ENCODE assay signal across 9 mouse cellular contexts in the genomic region with DNA sequence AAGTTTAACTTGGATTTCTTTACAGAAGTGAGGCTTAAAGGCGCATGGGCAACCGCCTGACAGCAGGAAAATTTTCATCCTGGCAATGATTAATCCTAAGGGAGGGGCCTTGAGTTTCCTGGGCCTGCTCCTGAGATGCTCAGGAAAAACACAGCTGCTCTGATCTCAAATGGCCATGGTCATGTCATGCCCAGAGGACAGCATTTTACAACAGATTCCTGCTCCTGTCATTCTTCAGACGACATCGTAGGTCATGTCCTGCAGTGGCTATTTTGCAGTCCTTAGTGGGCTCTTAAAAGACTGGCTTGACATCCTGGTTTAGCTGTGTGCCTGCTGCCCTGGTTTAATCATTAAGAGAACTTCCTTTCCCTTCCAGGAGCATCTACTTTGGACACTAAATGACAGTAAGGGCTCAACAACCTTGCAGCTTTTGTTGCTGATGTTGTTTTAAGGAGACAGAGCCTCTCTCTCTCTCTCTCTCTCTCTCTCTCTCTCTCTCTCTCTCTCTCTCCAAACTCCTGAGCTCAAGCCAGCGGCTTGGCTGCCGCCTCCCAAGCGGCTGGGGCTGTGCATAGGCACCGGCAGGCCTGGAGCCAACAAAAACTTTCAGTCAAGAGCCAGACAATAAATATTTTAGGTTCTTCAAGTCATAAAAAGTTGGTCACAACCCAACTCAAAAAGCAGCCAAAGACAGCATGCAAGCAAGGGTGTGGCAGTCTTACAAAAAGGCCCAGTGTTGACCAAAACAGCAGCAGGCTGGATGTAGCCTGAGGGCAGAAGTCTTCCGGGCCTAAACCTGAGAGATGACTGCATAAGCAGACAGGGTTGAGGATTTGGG. TPM values are rescaled to one million over a fixed set of nuclear protein-coding genes. Genes with fewer than 3 reads are reported as not detected.
DNase-seq lines count a peak whose midpoint lies in the region; ATAC-seq and TF ChIP-seq lines count a peak whose summit lies in the region.
"Had no signal": no experiment of that assay in that cellular context is flagged by ENCODE, and none has a peak within 500 bp of the region (broad histone marks: within the 10 kb centered on the region; RNA-seq: fewer than 3 reads in every experiment).

No protein-coding gene starts in this region.

- H3K4me1 ChIP-seq in embryonic facial prominence, embryonic 15.5 days: peaks cover 22% of the 10 kb centered on the region
- peaks cover 3% of the 10 kb centered on the region for H3K4me1 ChIP-seq in intestine, embryonic 15.5 days (replicated peaks)
- H3K4me1 ChIP-seq in lung, adult 2 months (ENCODE audit: control insufficient read depth, insufficient read depth, low read length): peaks cover 7% of the 10 kb centered on the region; the same call in 1 of the 2 replicates

- TF ChIP-seq POLR2A in lung, adult 2 months (IDR thresholded peaks at IDR 0.05; ENCODE audit: borderline replicate concordance, extremely low read depth, low read depth, low read length): no peak

- no peak overlapping the region for H3K9ac ChIP-seq in embryonic facial prominence, embryonic 15.5 days
- no peak overlapping the region for H3K9ac ChIP-seq in intestine, embryonic 15.5 days
- H3K9ac ChIP-seq: neural tube, embryonic 12.5 days had no signal

- H3K4me2 ChIP-seq in embryonic facial prominence, embryonic 15.5 days (replicated peaks): no peak overlapping the region
- H3K4me2 ChIP-seq in intestine, embryonic 15.5 days (replicated peaks): no peak overlapping the region
- H3K4me2 ChIP-seq: neural tube, embryonic 12.5 days had no signal

- no peak for TF ChIP-seq CTCF in lung, adult 2 months (IDR thresholded peaks at IDR 0.05; ENCODE audit: insufficient read depth, low read length)

- DNase-seq in adrenal gland, adult 8-10 months: peak; percentile 47
- DNase-seq in lung, adult 2 months: peak; percentile 36
- DNase-seq in embryo, embryonic 9.5 days (ENCODE audit: extremely low spot score): no peak
- no peak for DNase-seq in layer of hippocampus, adult 11-12 months (ENCODE audit: low spot score)
- no peak for DNase-seq in right cerebral cortex, postnatal 36 days (ENCODE audit: low spot score in 2 of 2)

- peak; percentile 75 for ATAC-seq in embryonic facial prominence, embryonic 15.5 days (ENCODE audit: insufficient number of reproducible peaks, low FRiP score, low TSS enrichment, low read depth)
- peak; percentile 66 for ATAC-seq in intestine, embryonic 15.5 days

- peak overlapping the region; percentile 82 for H3K27ac ChIP-seq in embryonic facial prominence, embryonic 15.5 days (replicated peaks)
- H3K27ac ChIP-seq in intestine, embryonic 15.5 days: 0 out of 2 replicates have a peak overlapping the region, but pooled peaks have one; percentile 0
- H3K27ac ChIP-seq: neural tube, embryonic 12.5 days had no signal

- no peaks in the 10 kb centered on the region for H3K27me3 ChIP-seq in embryonic facial prominence, embryonic 15.5 days
- no peaks in the 10 kb centered on the region for H3K27me3 ChIP-seq in intestine, embryonic 15.5 days (replicated peaks)
- H3K27me3 ChIP-seq: neural tube, embryonic 12.5 days had no signal

- no peaks in the 10 kb centered on the region for H3K9me3 ChIP-seq in embryonic facial prominence, embryonic 15.5 days (replicated peaks)
- H3K9me3 ChIP-seq in intestine, embryonic 15.5 days: no peaks in the 10 kb centered on the region
- H3K9me3 ChIP-seq: neural tube, embryonic 12.5 days had no signal

- WGBS in embryonic facial prominence, embryonic 15.5 days: 29% methylated on average over 9 of the region's 9 CpGs
- 39% methylated on average over 9 of the region's 9 CpGs for WGBS in intestine, embryonic 15.5 days
- WGBS in lung, adult 2 months: 28% methylated on average over 9 of the region's 9 CpGs

- no peak overlapping the region for H3K4me3 ChIP-seq in embryonic facial prominence, embryonic 15.5 days (replicated peaks)
- H3K4me3 ChIP-seq in intestine, embryonic 15.5 days (replicated peaks): no peak overlapping the region
- no peak overlapping the region for H3K4me3 ChIP-seq in lung, adult 2 months (replicated peaks; ENCODE audit: extremely low read depth, low read depth, low read length)
- H3K4me3 ChIP-seq: neural tube, embryonic 12.5 days had no signal

- peaks cover 20% of the 10 kb centered on the region for H3K36me3 ChIP-seq in embryonic facial prominence, embryonic 15.5 days
- H3K36me3 ChIP-seq in intestine, embryonic 15.5 days: no peaks in the 10 kb centered on the region

RNA-seq across cellular contexts. Expression of a gene that starts 20.0 kb away (rescaled TPM):
- total RNA-seq in adrenal gland, adult 8-10 months (2022): 1 to 10 TPM in 3 of 4 experiments, under 1 TPM in 1; 0.80 to 3.0 (median 2.3) TPM
- polyA plus RNA-seq in embryonic facial prominence, embryonic 15.5 days (2015; fragmentation: Nextera tagmentation; extraction: Ambion mirVana): 7.3 and 7.8 TPM in 2 replicates
- 3.9 and 4.0 TPM in 2 replicates for polyA plus RNA-seq in intestine, embryonic 15.5 days (2015; fragmentation: Nextera tagmentation; extraction: Ambion mirVana)
- 6.2 and 12.1 TPM in 2 replicates for polyA plus RNA-seq in lung, adult 2 months (2012; rRNA removed)

RNA-seq across cellular contexts. Expression of a gene that starts 35.3 kb away (rescaled TPM):
- not detected for total RNA-seq in adrenal gland, adult 8-10 months (2022)
- polyA plus RNA-seq in embryonic facial prominence, embryonic 15.5 days (2015; fragmentation: Nextera tagmentation; extraction: Ambion mirVana): 6.9 and 8.5 TPM in 2 replicates
- polyA plus RNA-seq in intestine, embryonic 15.5 days (2015; fragmentation: Nextera tagmentation; extraction: Ambion mirVana): 0.57 TPM in 1 of 2 replicates, not detected in the other
- polyA plus RNA-seq in lung, adult 2 months (2012; rRNA removed): 2.6 and 3.0 TPM in 2 replicates
- polyA plus RNA-seq: cortical plate, adult 2 months; neural tube, embryonic 12.5 days had no signal

Comparison
In these comparisons a context has a peak if more than half of its experiments do, and no peak if none do; other contexts are left out.
1. DNase-seq: peak in adrenal gland, adult 8-10 months (single experiment) and lung, adult 2 months (single experiment); none in embryo, embryonic 9.5 days (single experiment), layer of hippocampus, adult 11-12 months (single experiment) and right cerebral cortex, postnatal 36 days (0 of 2).